Mouse (Mus musculus) frontal cortex, postnatal 14 days (tissue): Measurements from ENCODE around the gene Rrp7a.
A peak's percentile ranks its signal among the peaks of the same experiment; 100 is the strongest.

Experiments used
- DNase-seq, 2 experiments: peaks; one replicate each; pipeline ENCODE4 v3.0.0; 2022; ENCODE audit warnings: low spot score in 2 of 2

Gene Rrp7a

GRCm38 (mm10) chr15:83111874-83112273, 10.7 kb downstream of the Rrp7a start:
- no peak for DNase-seq

GRCm38 (mm10) chr15:83111290-83111689, 11.3 kb downstream of the Rrp7a start:
- no peak for DNase-seq

GRCm38 (mm10) chr15:83107814-83108213, 14.8 kb downstream of the Rrp7a start:
- no peak for DNase-seq

- DNase-seq: no peak
Observed at GRCm38 (mm10) chr15:83106426-83106825, 16.2 kb downstream of the Rrp7a start.

- no peak for DNase-seq
Observed at GRCm38 (mm10) chr15:83103111-83103510, 19.5 kb downstream of the Rrp7a start.

GRCm38 (mm10) chr15:83100332-83100662, 22.3 kb downstream of the Rrp7a start:
- no peak for DNase-seq

- peak in 1 of 2 experiments; percentile 60 for DNase-seq
Observed at GRCm38 (mm10) chr15:83099533-83100331, 22.9 kb downstream of the Rrp7a start.

- DNase-seq: no peak
Observed at GRCm38 (mm10) chr15:83095950-83096349, 26.7 kb downstream of the Rrp7a start.

GRCm38 (mm10) chr15:83093687-83094086, 28.9 kb downstream of the Rrp7a start:
- DNase-seq: no peak

- no peak for DNase-seq
Observed at GRCm38 (mm10) chr15:83090874-83091273, 31.7 kb downstream of the Rrp7a start.

- no peak for DNase-seq
Observed at GRCm38 (mm10) chr15:83089429-83089605, 33.3 kb downstream of the Rrp7a start, which contains the start of gene Serhl. Serhl (plus strand) TSS chr15:83089506.

GRCm38 (mm10) chr15:83088495-83089428, 33.8 kb downstream of the Rrp7a start:
- DNase-seq: no peak

GRCm38 (mm10) chr15:83086636-83087328, 35.8 kb downstream of the Rrp7a start:
- DNase-seq: no peak

- no peak for DNase-seq
Observed at GRCm38 (mm10) chr15:83085901-83086300, 36.7 kb downstream of the Rrp7a start.

GRCm38 (mm10) chr15:83084022-83084640, 38.5 kb downstream of the Rrp7a start:
- peak in 1 of 2 experiments; percentile 20 for DNase-seq

GRCm38 (mm10) chr15:83083530-83083929, 39.1 kb downstream of the Rrp7a start:
- no peak for DNase-seq

GRCm38 (mm10) chr15:83075607-83076525, 46.7 kb downstream of the Rrp7a start:
- no peak for DNase-seq

- no peak for DNase-seq
Observed at GRCm38 (mm10) chr15:83074179-83074578, 48.4 kb downstream of the Rrp7a start.

GRCm38 (mm10) chr15:83071752-83072151, 50.8 kb downstream of the Rrp7a start:
- no peak for DNase-seq

- DNase-seq: no peak
Observed at GRCm38 (mm10) chr15:83070942-83071341, 51.7 kb downstream of the Rrp7a start.

- no peak for DNase-seq
Observed at GRCm38 (mm10) chr15:83068270-83068669, 54.3 kb downstream of the Rrp7a start.
